Mouse (Mus musculus): ENCODE results near the gene Ercc5. TPM values are rescaled to one million over a fixed set of nuclear protein-coding genes. Genes with fewer than 3 reads are reported as not detected.

Ercc5 gene
- total and polyA plus RNA-seq, 2 experiments from 2014 or later: 14.9 to 23.6 TPM

GRCm38 (mm10) chr1:44129929-44130581, 17.5 kb upstream of the Ercc5 start:
- TF ChIP-seq CTCF (IDR thresholded peaks at IDR 0.05): no peak
- H3K9ac ChIP-seq (replicated peaks; ENCODE audit: low read length, poor library complexity, severe bottlenecking): no peak overlapping the region
- DNase-seq (ENCODE audit: low spot score) (no peak), ATAC-seq (ENCODE audit: low FRiP score) (no peak)
- no peaks in the 10 kb centered on the region for H3K4me1 ChIP-seq (ENCODE audit: insufficient read depth, low read length)
- H3K36me3 ChIP-seq (ENCODE audit: insufficient read depth, low read length): peaks cover 30% of the 10 kb centered on the region
- H3K4me2 ChIP-seq (ENCODE audit: low read depth, low read length, poor library complexity, severe bottlenecking): no peak overlapping the region
- no peaks in the 10 kb centered on the region for H3K27me3 ChIP-seq (ENCODE audit: insufficient read depth, low read length)
- no peak overlapping the region for H3K4me3 ChIP-seq (ENCODE audit: low read depth, low read length)
- WGBS: 91% methylated on average over 4 of the region's 4 CpGs
- no peak overlapping the region for H3K27ac ChIP-seq (ENCODE audit: low read depth, low read length)
- H3K9me3 ChIP-seq (ENCODE audit: low read length): no peaks in the 10 kb centered on the region

- 87% methylated on average over 4 of the region's 4 CpGs for WGBS
- no peaks in the 10 kb centered on the region for H3K9me3 ChIP-seq (ENCODE audit: low read length)
- ATAC-seq (ENCODE audit: low FRiP score) (no peak), DNase-seq (ENCODE audit: low spot score) (no peak)
- H3K36me3 ChIP-seq (ENCODE audit: insufficient read depth, low read length): peaks cover 41% of the 10 kb centered on the region
- H3K27ac ChIP-seq (ENCODE audit: low read depth, low read length): no peak overlapping the region
- no peaks in the 10 kb centered on the region for H3K4me1 ChIP-seq (ENCODE audit: insufficient read depth, low read length)
- no peak overlapping the region for H3K4me3 ChIP-seq (ENCODE audit: low read depth, low read length)
- no peak overlapping the region for H3K4me2 ChIP-seq (ENCODE audit: low read depth, low read length, poor library complexity, severe bottlenecking)
- H3K27me3 ChIP-seq (ENCODE audit: insufficient read depth, low read length): no peaks in the 10 kb centered on the region
- H3K9ac ChIP-seq (replicated peaks; ENCODE audit: low read length, poor library complexity, severe bottlenecking): no peak overlapping the region
- TF ChIP-seq CTCF (IDR thresholded peaks at IDR 0.05): no peak
Observed at GRCm38 (mm10) chr1:44140232-44140631, 7.3 kb upstream of the Ercc5 start.

- DNase-seq (ENCODE audit: low spot score): no peak
- no peak overlapping the region for H3K27ac ChIP-seq (ENCODE audit: low read depth, low read length)
- no peak overlapping the region for H3K9ac ChIP-seq (replicated peaks; ENCODE audit: low read length, poor library complexity, severe bottlenecking)
- TF ChIP-seq CTCF (IDR thresholded peaks at IDR 0.05): no peak
- H3K4me1 ChIP-seq (ENCODE audit: insufficient read depth, low read length): no peaks in the 10 kb centered on the region
- H3K4me2 ChIP-seq (ENCODE audit: low read depth, low read length, poor library complexity, severe bottlenecking): no peak overlapping the region
- no peaks in the 10 kb centered on the region for H3K27me3 ChIP-seq (ENCODE audit: insufficient read depth, low read length)
- H3K36me3 ChIP-seq (ENCODE audit: insufficient read depth, low read length): peaks cover 28% of the 10 kb centered on the region
- H3K4me3 ChIP-seq (ENCODE audit: low read depth, low read length): no peak overlapping the region
- no peaks in the 10 kb centered on the region for H3K9me3 ChIP-seq (ENCODE audit: low read length)
- ATAC-seq (ENCODE audit: low FRiP score): no peak
- 89% methylated on average over 5 of the region's 5 CpGs for WGBS
Observed at GRCm38 (mm10) chr1:44142747-44143146, 4.8 kb upstream of the Ercc5 start.

GRCm38 (mm10) chr1:44148706-44149105, 1.2 kb downstream of the Ercc5 start:
- Histone ChIP-seq H3K9ac (replicated peaks; ENCODE audit: low read length, poor library complexity, severe bottlenecking) (0 out of 2 replicates have a peak overlapping the region, but pooled peaks have one; percentile 24), H3K9me3 (ENCODE audit: low read length) (no peaks in the 10 kb centered on the region), H3K36me3 (ENCODE audit: insufficient read depth, low read length) (peaks cover 6% of the 10 kb centered on the region; the same call in 1 of the 2 replicates), H3K4me2 (ENCODE audit: low read depth, low read length, poor library complexity, severe bottlenecking) (peak overlapping the region; percentile 69), H3K4me3 (ENCODE audit: low read depth, low read length) (peak overlapping the region; percentile 91), H3K4me1 (ENCODE audit: insufficient read depth, low read length) (no peaks in the 10 kb centered on the region), H3K27ac (ENCODE audit: low read depth, low read length) (no peak overlapping the region), H3K27me3 (ENCODE audit: insufficient read depth, low read length) (no peaks in the 10 kb centered on the region)
- ATAC-seq (ENCODE audit: low FRiP score) (no peak), DNase-seq (ENCODE audit: low spot score) (peak; percentile 8)
- peak; percentile 50 for TF ChIP-seq CTCF (IDR thresholded peaks at IDR 0.05)
- WGBS: 24% methylated on average over 6 of the region's 6 CpGs

- DNase-seq (ENCODE audit: low spot score): peak; percentile 7
Observed at GRCm38 (mm10) chr1:44155287-44155686, 7.7 kb downstream of the Ercc5 start.

GRCm38 (mm10) chr1:44158317-44158716, 10.8 kb downstream of the Ercc5 start:
- no peak for TF ChIP-seq CTCF (IDR thresholded peaks at IDR 0.05)
- 90% methylated on average over 6 of the region's 6 CpGs for WGBS
- peaks cover 41% of the 10 kb centered on the region for H3K36me3 ChIP-seq (ENCODE audit: insufficient read depth, low read length)

More at GRCm38 (mm10) chr1:44155287-44155686, 7.7 kb downstream of the Ercc5 start:
- no peak for ATAC-seq (ENCODE audit: low FRiP score)
- H3K4me1 ChIP-seq (ENCODE audit: insufficient read depth, low read length): no peaks in the 10 kb centered on the region
- H3K4me3 ChIP-seq (ENCODE audit: low read depth, low read length): no peak overlapping the region
- no peak overlapping the region for H3K27ac ChIP-seq (ENCODE audit: low read depth, low read length)
- WGBS: 95% methylated on average over 4 of the region's 4 CpGs
- no peaks in the 10 kb centered on the region for H3K27me3 ChIP-seq (ENCODE audit: insufficient read depth, low read length)
- no peak overlapping the region for H3K4me2 ChIP-seq (ENCODE audit: low read depth, low read length, poor library complexity, severe bottlenecking)
- peaks cover 18% of the 10 kb centered on the region for H3K36me3 ChIP-seq (ENCODE audit: insufficient read depth, low read length)
- no peak overlapping the region for H3K9ac ChIP-seq (replicated peaks; ENCODE audit: low read length, poor library complexity, severe bottlenecking)
- no peaks in the 10 kb centered on the region for H3K9me3 ChIP-seq (ENCODE audit: low read length)
- peak; percentile 51 for TF ChIP-seq CTCF (IDR thresholded peaks at IDR 0.05)

More at GRCm38 (mm10) chr1:44158317-44158716, 10.8 kb downstream of the Ercc5 start:
- Histone ChIP-seq H3K27ac (ENCODE audit: low read depth, low read length) (no peak overlapping the region), H3K9ac (replicated peaks; ENCODE audit: low read length, poor library complexity, severe bottlenecking) (no peak overlapping the region), H3K9me3 (ENCODE audit: low read length) (no peaks in the 10 kb centered on the region), H3K4me2 (ENCODE audit: low read depth, low read length, poor library complexity, severe bottlenecking) (no peak overlapping the region), H3K27me3 (ENCODE audit: insufficient read depth, low read length) (no peaks in the 10 kb centered on the region), H3K4me1 (ENCODE audit: insufficient read depth, low read length) (no peaks in the 10 kb centered on the region), H3K4me3 (ENCODE audit: low read depth, low read length) (no peak overlapping the region)
- no peak for ATAC-seq (ENCODE audit: low FRiP score)
- DNase-seq (ENCODE audit: low spot score): no peak
